Mouse (Mus musculus) adrenal gland, adult 18-20 months (tissue): ENCODE measurements around the gene Nek7. TPM values are rescaled to one million over a fixed set of nuclear protein-coding genes. Genes with fewer than 3 reads are reported as not detected.

Experiments used
- total RNA-seq, 2 experiments: library from RNA; stranded (reverse); gene quantifications; 1 replicate in 1 of 2; 2 replicates in 1 of 2; pipeline ENCODE4 v1.2.3; 2021

The Nek7 gene
- total RNA-seq, 2 experiments from 2014 or later = 43.8 to 52.3 TPM

Other genes starting within 250 kb of the Nek7 start
- not detected for gene Lhx9, start 228.4 kb upstream of the Nek7 start, total RNA-seq
- 10 to 100 TPM; 17.8 to 19.0 TPM for gene 2310009B15Rik, start 236.7 kb upstream of the Nek7 start, total RNA-seq